ENCODE assay signal across 8 mouse cellular contexts in the genomic region with DNA sequence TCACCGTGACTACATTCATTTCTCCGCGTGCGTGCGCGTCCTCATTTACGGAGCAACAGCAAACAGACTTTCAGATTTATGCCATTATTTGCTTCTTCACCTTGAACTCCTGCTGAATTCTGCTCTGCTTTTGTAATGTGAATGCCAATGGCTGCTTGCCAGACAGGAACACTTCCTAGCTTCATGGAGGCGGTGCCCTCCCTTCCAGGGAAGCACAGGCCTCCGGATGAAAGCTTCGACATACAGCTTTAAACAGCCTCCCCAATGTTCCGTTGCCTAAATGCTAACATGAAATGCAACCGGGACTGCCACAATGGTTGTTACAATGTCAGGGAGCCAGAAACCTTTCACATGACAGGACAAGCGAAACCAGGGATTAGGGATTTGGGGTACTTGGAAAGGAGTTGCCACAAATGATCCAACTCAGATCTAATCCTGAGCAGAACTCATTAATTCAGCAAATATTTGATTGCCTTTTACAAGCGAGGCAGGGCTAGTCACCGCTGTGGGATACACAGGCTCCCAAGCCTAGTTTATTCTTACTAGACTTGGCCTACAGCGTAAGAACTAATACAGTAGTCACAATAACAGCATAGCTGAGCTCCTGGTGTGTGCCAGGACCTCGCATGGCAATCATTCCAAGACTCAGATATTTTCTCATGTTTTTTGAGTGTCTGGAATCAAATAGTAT.
DNase-seq lines count a peak whose midpoint lies in the region.

No protein-coding gene starts in this region.

- peak; percentile 38 for DNase-seq in urinary bladder, postnatal 14 days (ENCODE audit: low spot score)
- DNase-seq in urinary bladder, postnatal 10 days (ENCODE audit: low spot score), result no peak
- peak; percentile 51 to 67 for DNase-seq in cerebellum, postnatal 25 days
- peak; percentile 53 to 56 for DNase-seq in kidney, postnatal 25 days
- no peak for DNase-seq in thymus, adult 18-20 months
- no peak for DNase-seq in thymus, postnatal 14 days
- DNase-seq in spleen, postnatal 4 days (ENCODE audit: low spot score in 2 of 2), result no peak
- no peak for DNase-seq in frontal cortex, postnatal 25 days (ENCODE audit: low spot score in 2 of 2)

Comparison
In these comparisons a context has a peak if more than half of its experiments do, and no peak if none do; other contexts are left out.
1. DNase-seq: peak in urinary bladder, postnatal 14 days (single experiment), cerebellum, postnatal 25 days (2 of 2) and kidney, postnatal 25 days (2 of 2); none in urinary bladder, postnatal 10 days (single experiment), thymus, adult 18-20 months (0 of 2), thymus, postnatal 14 days (single experiment), spleen, postnatal 4 days (0 of 2) and frontal cortex, postnatal 25 days (0 of 2).